Mouse (Mus musculus) c-Kit-positive CD71-negative TER-119-negative erythroid progenitor cells, embryonic 14.5 days (primary cell): ENCODE results near the gene Cacna1a.
"Not testable (repeated sequence)": the region's sequence is repeated elsewhere in the genome, so short reads cannot be mapped to it uniquely, and the experiment has no call there.

Experiments
- DNase-seq: peaks from one replicate; pipeline ENCODE4 v3.0.0-alpha.2; 2013; ENCODE audit warnings: low read depth

Gene Cacna1a

GRCm38 (mm10) chr8:84592015-84592662 is 203.9 kb downstream of the Cacna1a start:
- peak; percentile 60 for DNase-seq

- no peak for DNase-seq
Observed at GRCm38 (mm10) chr8:84593143-84593542, 204.9 kb downstream of the Cacna1a start.

GRCm38 (mm10) chr8:84594099-84594780 is 206.0 kb downstream of the Cacna1a start:
- peak; percentile 63 for DNase-seq

GRCm38 (mm10) chr8:84595648-84596047 is 207.4 kb downstream of the Cacna1a start:
- DNase-seq, result peak; percentile 44

GRCm38 (mm10) chr8:84599401-84599800 is 211.2 kb downstream of the Cacna1a start:
- DNase-seq, result no peak

- no peak for DNase-seq
Observed at GRCm38 (mm10) chr8:84600311-84600907, 212.2 kb downstream of the Cacna1a start.

GRCm38 (mm10) chr8:84601221-84601751 is 213.0 kb downstream of the Cacna1a start:
- DNase-seq, result no peak

- peak; percentile 45 for DNase-seq
Observed at GRCm38 (mm10) chr8:84614512-84615223, 226.4 kb downstream of the Cacna1a start.

- DNase-seq, result no peak
Observed at GRCm38 (mm10) chr8:84615666-84616485, 227.6 kb downstream of the Cacna1a start.

GRCm38 (mm10) chr8:84617005-84617404 is 228.8 kb downstream of the Cacna1a start:
- no peak for DNase-seq

GRCm38 (mm10) chr8:84621102-84621625 is 232.9 kb downstream of the Cacna1a start:
- DNase-seq, result no peak

GRCm38 (mm10) chr8:84623425-84623824 is 235.2 kb downstream of the Cacna1a start:
- not testable (repeated sequence) for DNase-seq

- no peak for DNase-seq
Observed at GRCm38 (mm10) chr8:84629586-84629985, 241.3 kb downstream of the Cacna1a start.

GRCm38 (mm10) chr8:84630145-84630544 is 241.9 kb downstream of the Cacna1a start:
- no peak for DNase-seq

GRCm38 (mm10) chr8:84631813-84632212 is 243.6 kb downstream of the Cacna1a start:
- no peak for DNase-seq

GRCm38 (mm10) chr8:84633841-84634584 is 245.8 kb downstream of the Cacna1a start:
- no peak for DNase-seq

- no peak for DNase-seq
Observed at GRCm38 (mm10) chr8:84634849-84635304, 246.6 kb downstream of the Cacna1a start.

GRCm38 (mm10) chr8:84635397-84636050 is 247.3 kb downstream of the Cacna1a start:
- no peak for DNase-seq

- no peak for DNase-seq
Observed at GRCm38 (mm10) chr8:84636051-84636691, 247.9 kb downstream of the Cacna1a start.
